Mouse (Mus musculus) megakaryocyte, embryonic 14.5 days (primary cell): ENCODE results near the gene Nxnl1.

Experiments
- FLI1 ChIP-seq: IDR thresholded peaks from 2 replicates; pipeline ENCODE4 v1.6.1; 2012; ENCODE audit warnings: low read length, inconsistent platforms, mixed read lengths
- GATA1 ChIP-seq: IDR thresholded peaks from 3 replicates; pipeline ENCODE4 v1.6.1; 2012; ENCODE audit warnings: mixed read lengths, low read length, inconsistent platforms, borderline replicate concordance

- TF ChIP-seq GATA1 (no peak), FLI1 (no peak)
Measured at GRCm38 (mm10) chr8:71588762-71589161, 22.4 kb upstream of the Nxnl1 start.
